Mouse (Mus musculus) small intestine, adult 2 months (tissue): ENCODE results near the gene Nup133.

Experiments used
- CTCF ChIP-seq: fragments of 200-500 bp; IDR thresholded peaks from 2 replicates; pipeline ENCODE4 v1.5.1; 2012; ENCODE audit warnings: low read depth, mild to moderate bottlenecking, control low read depth, inconsistent platforms, low read length, moderate library complexity, mixed read lengths; ENCODE audit not compliant: insufficient replicate concordance, insufficient read length; ENCODE audit errors: extremely low read depth
- POLR2A ChIP-seq: fragments of 200-500 bp; IDR thresholded peaks from 2 replicates; pipeline ENCODE4 v1.6.1; 2012; ENCODE audit warnings: low read depth, mild to moderate bottlenecking, control low read depth, inconsistent platforms, low read length, moderate library complexity

DNA sequence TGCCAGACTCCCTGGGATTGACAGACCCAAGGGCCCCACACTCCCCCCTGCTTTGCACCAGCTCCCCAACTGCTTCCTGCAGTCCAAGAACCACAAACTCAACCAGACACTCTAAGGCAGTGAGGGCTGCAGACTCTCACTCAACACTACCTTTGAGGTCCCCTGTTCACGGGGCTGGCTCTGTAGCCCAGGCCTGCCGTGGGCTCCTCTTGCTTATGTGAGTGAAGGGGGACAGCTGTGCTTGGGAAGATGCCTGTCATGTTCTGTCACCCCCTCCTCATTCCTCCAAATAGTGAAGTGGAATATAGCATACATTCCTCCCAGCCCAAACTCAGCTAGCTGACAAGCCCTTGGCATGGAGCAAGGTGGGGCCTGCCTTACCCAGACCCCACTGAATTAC is 66.7 kb downstream of the Nup133 start:
- no peak for TF ChIP-seq CTCF
- no peak for TF ChIP-seq POLR2A
